Mouse (Mus musculus): ENCODE data around the gene Pdlim5. TPM values are rescaled to one million over a fixed set of nuclear protein-coding genes. Genes with fewer than 3 reads are reported as not detected.

Pdlim5 gene
- total RNA-seq, 1 experiment: 38.8 TPM

DNA sequence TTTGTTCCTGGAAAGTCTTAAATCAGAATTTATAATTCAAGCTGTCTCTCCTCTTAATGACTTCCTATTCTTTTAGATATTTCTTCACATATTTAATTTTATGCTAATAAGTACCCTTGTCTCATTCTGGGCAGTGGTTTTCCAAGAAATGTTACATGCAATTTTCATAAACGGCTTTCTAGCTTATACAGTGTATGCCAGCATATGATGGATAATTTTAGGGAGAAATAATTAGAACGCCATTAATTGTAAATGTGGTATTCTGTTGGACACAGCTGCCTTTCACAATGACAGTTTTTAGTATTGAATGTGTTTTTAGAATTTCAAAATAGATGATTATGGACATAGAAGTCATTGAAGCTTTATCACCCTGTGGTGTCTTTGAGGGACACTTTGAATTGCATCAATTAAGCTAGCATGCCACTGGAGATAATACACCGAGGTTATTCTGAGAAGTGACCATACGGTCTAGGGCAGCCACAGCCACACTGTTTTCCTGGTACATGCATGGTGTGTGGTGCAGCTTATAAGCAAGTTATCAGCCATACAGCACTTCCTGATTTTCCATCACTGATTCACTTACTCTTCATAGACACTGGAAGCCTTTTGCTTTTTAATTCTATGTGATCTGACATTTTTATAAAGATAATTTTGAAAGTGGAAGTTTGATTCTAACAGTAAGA lies 63.5 kb downstream of the Pdlim5 start:
- Histone ChIP-seq H3K4me1 (ENCODE audit: control insufficient read depth in 2 of 2, insufficient read depth in 2 of 2, low read length in 2 of 2, poor library complexity in 1 of 2) (peaks cover 0 to 2% of the 10 kb centered on the region in 2 experiments; a peak in 1 of 4 replicates), H3K9ac (ENCODE audit: insufficient read depth, low read depth, low read length, poor library complexity, severe bottlenecking) (no peak overlapping the region), H3K9me3 (ENCODE audit: control insufficient read depth, insufficient read depth, low read depth, low read length) (no peaks in the 10 kb centered on the region), H3K27ac (ENCODE audit: insufficient read depth, low read depth, low read length, poor library complexity, severe bottlenecking) (no peak overlapping the region), H3K36me3 (ENCODE audit: control insufficient read depth, insufficient read depth, low read length, poor library complexity, severe bottlenecking) (no peaks in the 10 kb centered on the region), H3K4me3 (ENCODE audit: insufficient read depth in 1 of 2, low read depth in 1 of 2, low read length in 2 of 2, poor library complexity in 1 of 2, severe bottlenecking in 1 of 2) (no peak overlapping the region)
- no peak for DNase-seq (ENCODE audit: low read depth, low spot score)
- in situ Hi-C loops (cut with MboI; ENCODE audit: low sequenced_read_pairs in 2 of 2, unreplicated experiment in 2 of 2): no loop called here
- no peak for TF ChIP-seq ZC3H11A (IDR thresholded peaks at IDR 0.05; ENCODE audit: borderline replicate concordance, low read depth, low read length)
- TF ChIP-seq ZNF384 (IDR thresholded peaks at IDR 0.05; ENCODE audit: low read depth, low read length): no peak
- no peak for TF ChIP-seq HCFC1 (IDR thresholded peaks at IDR 0.05; ENCODE audit: borderline replicate concordance, insufficient read depth, low read length)
- TF ChIP-seq MAFK (IDR thresholded peaks at IDR 0.05; ENCODE audit: insufficient read depth, low read depth, low read length): no peak
- TF ChIP-seq CHD2 (IDR thresholded peaks at IDR 0.05; ENCODE audit: low read depth, low read length): no peak

DNA sequence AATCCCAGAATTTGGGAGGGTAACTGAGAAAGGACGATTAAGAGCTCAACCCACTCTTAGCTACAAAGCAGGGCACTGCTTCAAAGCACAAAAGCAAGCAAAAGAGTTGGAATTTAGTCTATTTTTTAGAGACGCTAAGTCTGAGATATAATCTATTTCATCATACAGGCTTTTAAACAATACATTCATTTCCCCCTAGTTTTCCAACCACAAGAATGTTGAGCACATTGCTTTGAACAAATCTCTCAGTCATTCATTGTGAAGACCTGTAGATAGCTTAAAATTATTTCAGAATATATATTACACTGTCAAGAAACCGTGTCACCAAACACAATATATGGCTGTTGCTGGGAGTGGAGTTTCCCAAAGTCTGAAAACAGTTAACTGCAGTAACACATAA lies 65.1 kb downstream of the Pdlim5 start:
- H3K4me1 ChIP-seq (ENCODE audit: control insufficient read depth in 2 of 2, insufficient read depth in 2 of 2, low read length in 2 of 2, poor library complexity in 1 of 2): peaks cover 0 to 2% of the 10 kb centered on the region in 2 experiments; a peak in 1 of 4 replicates
- in situ Hi-C loops (cut with MboI; ENCODE audit: low sequenced_read_pairs in 2 of 2, unreplicated experiment in 2 of 2): no loop called here
- no peak for DNase-seq (ENCODE audit: low read depth, low spot score)
- H3K4me3 ChIP-seq (ENCODE audit: insufficient read depth in 1 of 2, low read depth in 1 of 2, low read length in 2 of 2, poor library complexity in 1 of 2, severe bottlenecking in 1 of 2): no peak overlapping the region
- no peaks in the 10 kb centered on the region for H3K36me3 ChIP-seq (ENCODE audit: control insufficient read depth, insufficient read depth, low read length, poor library complexity, severe bottlenecking)
- no peak overlapping the region for H3K27ac ChIP-seq (ENCODE audit: insufficient read depth, low read depth, low read length, poor library complexity, severe bottlenecking)
- no peak overlapping the region for H3K9ac ChIP-seq (ENCODE audit: insufficient read depth, low read depth, low read length, poor library complexity, severe bottlenecking)
- H3K9me3 ChIP-seq (ENCODE audit: control insufficient read depth, insufficient read depth, low read depth, low read length): no peaks in the 10 kb centered on the region
- TF ChIP-seq ZNF384 (IDR thresholded peaks at IDR 0.05; ENCODE audit: low read depth, low read length) (no peak), CHD2 (IDR thresholded peaks at IDR 0.05; ENCODE audit: low read depth, low read length) (no peak), MAFK (IDR thresholded peaks at IDR 0.05; ENCODE audit: insufficient read depth, low read depth, low read length) (no peak), HCFC1 (IDR thresholded peaks at IDR 0.05; ENCODE audit: borderline replicate concordance, insufficient read depth, low read length) (no peak), ZC3H11A (IDR thresholded peaks at IDR 0.05; ENCODE audit: borderline replicate concordance, low read depth, low read length) (no peak)

DNA sequence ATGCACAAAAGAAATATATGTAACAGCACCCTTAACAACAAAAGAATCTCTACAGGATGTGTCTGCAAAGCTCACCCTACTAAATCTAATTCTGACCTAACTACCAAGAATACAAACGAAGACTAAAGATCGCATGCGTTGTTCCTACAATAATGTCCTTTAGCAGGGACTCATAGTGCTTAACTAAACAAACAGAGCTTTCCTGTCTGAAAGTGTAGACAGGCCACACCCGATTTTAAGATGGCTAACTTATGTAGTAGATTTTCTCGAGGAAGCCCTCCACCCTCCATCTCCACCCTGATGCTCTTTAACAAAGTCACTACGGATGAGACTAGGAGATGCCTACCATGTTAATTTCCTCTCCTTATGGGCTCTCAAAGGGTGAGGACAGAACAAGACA lies 71.9 kb downstream of the Pdlim5 start:
- Histone ChIP-seq H3K9me3 (ENCODE audit: control insufficient read depth, insufficient read depth, low read depth, low read length) (no peaks in the 10 kb centered on the region), H3K4me3 (ENCODE audit: insufficient read depth in 1 of 2, low read depth in 1 of 2, low read length in 2 of 2, poor library complexity in 1 of 2, severe bottlenecking in 1 of 2) (no peak overlapping the region), H3K9ac (ENCODE audit: insufficient read depth, low read depth, low read length, poor library complexity, severe bottlenecking) (no peak overlapping the region), H3K27ac (ENCODE audit: insufficient read depth, low read depth, low read length, poor library complexity, severe bottlenecking) (no peak overlapping the region), H3K36me3 (ENCODE audit: control insufficient read depth, insufficient read depth, low read length, poor library complexity, severe bottlenecking) (no peaks in the 10 kb centered on the region), H3K4me1 (ENCODE audit: control insufficient read depth in 2 of 2, insufficient read depth in 2 of 2, low read length in 2 of 2, poor library complexity in 1 of 2) (no peaks in the 10 kb centered on the region)
- no peak for DNase-seq (ENCODE audit: low read depth, low spot score)
- in situ Hi-C loops (cut with MboI; ENCODE audit: low sequenced_read_pairs in 2 of 2, unreplicated experiment in 2 of 2): no loop called here
- TF ChIP-seq ZNF384 (IDR thresholded peaks at IDR 0.05; ENCODE audit: low read depth, low read length): no peak
- no peak for TF ChIP-seq ZC3H11A (IDR thresholded peaks at IDR 0.05; ENCODE audit: borderline replicate concordance, low read depth, low read length)
- TF ChIP-seq HCFC1 (IDR thresholded peaks at IDR 0.05; ENCODE audit: borderline replicate concordance, insufficient read depth, low read length): no peak
- no peak for TF ChIP-seq CHD2 (IDR thresholded peaks at IDR 0.05; ENCODE audit: low read depth, low read length)
- TF ChIP-seq MAFK (IDR thresholded peaks at IDR 0.05; ENCODE audit: insufficient read depth, low read depth, low read length): no peak

DNA sequence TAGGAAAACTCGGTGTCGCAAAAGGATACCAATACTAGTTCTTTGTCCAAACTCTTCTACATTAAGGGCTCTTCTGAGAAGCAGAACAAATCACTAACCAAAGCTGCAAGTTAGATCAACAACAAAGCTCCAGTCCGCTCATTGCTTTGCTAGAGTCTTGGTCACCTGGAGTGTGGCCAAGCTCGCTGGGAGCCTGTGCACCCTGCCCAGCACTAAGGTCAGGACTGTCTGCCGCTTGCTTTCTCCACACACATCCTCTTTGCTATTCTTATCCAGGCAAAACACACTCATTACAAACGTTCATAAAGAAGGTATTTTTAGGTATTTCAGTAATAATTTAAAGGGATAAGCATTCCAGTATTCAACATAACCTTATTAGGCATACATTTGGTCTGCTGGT lies 73.6 kb downstream of the Pdlim5 start:
- Histone ChIP-seq H3K36me3 (ENCODE audit: control insufficient read depth, insufficient read depth, low read length, poor library complexity, severe bottlenecking) (no peaks in the 10 kb centered on the region), H3K4me1 (ENCODE audit: control insufficient read depth in 2 of 2, insufficient read depth in 2 of 2, low read length in 2 of 2, poor library complexity in 1 of 2) (no peaks in the 10 kb centered on the region), H3K4me3 (ENCODE audit: insufficient read depth in 1 of 2, low read depth in 1 of 2, low read length in 2 of 2, poor library complexity in 1 of 2, severe bottlenecking in 1 of 2) (no peak overlapping the region), H3K9ac (ENCODE audit: insufficient read depth, low read depth, low read length, poor library complexity, severe bottlenecking) (no peak overlapping the region), H3K27ac (ENCODE audit: insufficient read depth, low read depth, low read length, poor library complexity, severe bottlenecking) (no peak overlapping the region), H3K9me3 (ENCODE audit: control insufficient read depth, insufficient read depth, low read depth, low read length) (no peaks in the 10 kb centered on the region)
- DNase-seq (ENCODE audit: low read depth, low spot score): no peak
- TF ChIP-seq ZNF384 (IDR thresholded peaks at IDR 0.05; ENCODE audit: low read depth, low read length): no peak
- TF ChIP-seq HCFC1 (IDR thresholded peaks at IDR 0.05; ENCODE audit: borderline replicate concordance, insufficient read depth, low read length): no peak
- TF ChIP-seq CHD2 (IDR thresholded peaks at IDR 0.05; ENCODE audit: low read depth, low read length): no peak
- TF ChIP-seq ZC3H11A (IDR thresholded peaks at IDR 0.05; ENCODE audit: borderline replicate concordance, low read depth, low read length): no peak
- no peak for TF ChIP-seq MAFK (IDR thresholded peaks at IDR 0.05; ENCODE audit: insufficient read depth, low read depth, low read length)
- in situ Hi-C loops (cut with MboI; ENCODE audit: low sequenced_read_pairs in 2 of 2, unreplicated experiment in 2 of 2): no loop called here
